Mouse (Mus musculus) cerebellum, adult 11-12 months (tissue): ENCODE measurements around the gene Bank1.

Experiments
- DNase-seq: peaks from one replicate; pipeline ENCODE4 v3.0.0; 2022

Gene Bank1

GRCm38 (mm10) chr3:136251578-136251977 is 74.3 kb downstream of the Bank1 start:
- DNase-seq = no peak

- DNase-seq = no peak
Observed at GRCm38 (mm10) chr3:136247331-136247730, 78.5 kb downstream of the Bank1 start.

GRCm38 (mm10) chr3:136244931-136245330 is 80.9 kb downstream of the Bank1 start:
- no peak for DNase-seq

GRCm38 (mm10) chr3:136238790-136239189 is 87.1 kb downstream of the Bank1 start:
- no peak for DNase-seq

GRCm38 (mm10) chr3:136233507-136233906 is 92.4 kb downstream of the Bank1 start:
- no peak for DNase-seq

GRCm38 (mm10) chr3:136230602-136231151 is 95.2 kb downstream of the Bank1 start:
- no peak for DNase-seq

GRCm38 (mm10) chr3:136189661-136190228 is 136.1 kb downstream of the Bank1 start:
- DNase-seq = no peak

- DNase-seq = no peak
Observed at GRCm38 (mm10) chr3:136186548-136187113, 139.2 kb downstream of the Bank1 start.

GRCm38 (mm10) chr3:136171631-136172030 is 154.2 kb downstream of the Bank1 start:
- DNase-seq = no peak

GRCm38 (mm10) chr3:136168071-136168470 is 157.8 kb downstream of the Bank1 start:
- no peak for DNase-seq

GRCm38 (mm10) chr3:136166671-136167070 is 159.2 kb downstream of the Bank1 start:
- no peak for DNase-seq

- peak; percentile 63 for DNase-seq
Observed at GRCm38 (mm10) chr3:136166033-136166361, 159.9 kb downstream of the Bank1 start.

- peak; percentile 98 for DNase-seq
Observed at GRCm38 (mm10) chr3:136165167-136166032, 160.5 kb downstream of the Bank1 start.

GRCm38 (mm10) chr3:136158059-136158458 is 167.8 kb downstream of the Bank1 start:
- no peak for DNase-seq

GRCm38 (mm10) chr3:136155555-136155954 is 170.3 kb downstream of the Bank1 start:
- DNase-seq = no peak

- DNase-seq = no peak
Observed at GRCm38 (mm10) chr3:136150886-136151285, 175.0 kb downstream of the Bank1 start.

GRCm38 (mm10) chr3:136147166-136147565 is 178.7 kb downstream of the Bank1 start:
- DNase-seq = peak; percentile 38

- DNase-seq = peak; percentile 58
Observed at GRCm38 (mm10) chr3:136132013-136132412, 193.9 kb downstream of the Bank1 start.

- no peak for DNase-seq
Observed at GRCm38 (mm10) chr3:136115478-136116215, 210.2 kb downstream of the Bank1 start.

- peak; percentile 9 for DNase-seq
Observed at GRCm38 (mm10) chr3:136109411-136110139, 216.3 kb downstream of the Bank1 start.

GRCm38 (mm10) chr3:136106452-136106851 is 219.4 kb downstream of the Bank1 start:
- no peak for DNase-seq

GRCm38 (mm10) chr3:136103339-136103738 is 222.5 kb downstream of the Bank1 start:
- no peak for DNase-seq
